8 mouse cellular contexts compared by ENCODE assay signal in the genomic region with DNA sequence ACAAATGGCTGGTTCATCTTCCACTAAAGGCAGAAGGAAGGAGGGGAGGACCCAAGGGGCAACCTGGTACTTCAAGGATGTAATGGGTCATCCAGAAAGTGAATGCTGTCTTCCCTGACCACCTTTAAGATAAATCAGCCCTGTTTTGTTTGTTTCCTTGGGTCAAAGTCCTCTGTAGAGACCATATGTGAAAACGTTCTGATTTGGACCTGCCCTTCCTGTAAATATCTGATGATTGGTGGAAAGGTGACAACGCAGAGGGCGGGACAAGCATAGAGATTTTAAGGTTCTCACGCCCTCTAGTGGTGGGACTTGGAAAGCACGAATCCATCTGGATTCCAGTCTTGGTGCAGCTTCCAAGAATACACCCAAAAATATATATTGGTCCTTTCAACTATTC. TPM values are rescaled to one million over a fixed set of nuclear protein-coding genes. Genes with fewer than 3 reads are reported as not detected.
DNase-seq lines count a peak whose midpoint lies in the region; ATAC-seq lines count a peak whose summit lies in the region.

No protein-coding gene starts in this region.

- no peak overlapping the region for H3K9ac ChIP-seq in intestine, embryonic 14.5 days (ENCODE audit: low read length)
- H3K9ac ChIP-seq in intestine, embryonic 15.5 days: no peak overlapping the region

- peaks cover 6% of the 10 kb centered on the region for H3K4me1 ChIP-seq in intestine, embryonic 14.5 days (replicated peaks; ENCODE audit: control insufficient read depth, insufficient read depth, low read length)
- H3K4me1 ChIP-seq in intestine, embryonic 15.5 days (replicated peaks): peaks cover 7% of the 10 kb centered on the region; the same call in 1 of the 2 replicates

- H3K27me3 ChIP-seq in intestine, embryonic 14.5 days (replicated peaks; ENCODE audit: control insufficient read depth, insufficient read depth, low read length): no peaks in the 10 kb centered on the region; the same call in 1 of the 2 replicates
- no peaks in the 10 kb centered on the region for H3K27me3 ChIP-seq in intestine, embryonic 15.5 days (replicated peaks)

- no peak for ATAC-seq in intestine, embryonic 14.5 days (replicated peaks; ENCODE audit: low FRiP score, low TSS enrichment, low read depth)
- ATAC-seq in intestine, embryonic 15.5 days: no peak
- ATAC-seq in megakaryocyte progenitor cell, adult 5-6 weeks (replicated peaks; ENCODE audit: poor library complexity): peak; percentile 53

- H3K36me3 ChIP-seq in intestine, embryonic 14.5 days (ENCODE audit: control insufficient read depth, insufficient read depth, low read length): no peaks in the 10 kb centered on the region
- no peaks in the 10 kb centered on the region for H3K36me3 ChIP-seq in intestine, embryonic 15.5 days

- intact Hi-C loops in left cerebral cortex, postnatal 10 days (cut with DNase I): loop anchor here (10.0 kb wide), 2 partner anchors 123 to 453 kb away; no protein-coding TSS in a partner anchor

- H3K9me3 ChIP-seq in intestine, embryonic 14.5 days (ENCODE audit: control insufficient read depth, low read length): no peaks in the 10 kb centered on the region
- H3K9me3 ChIP-seq in intestine, embryonic 15.5 days: no peaks in the 10 kb centered on the region

- WGBS in intestine, embryonic 14.5 days: under 1% methylated on average over 5 of the region's 5 CpGs
- WGBS in intestine, embryonic 15.5 days: 1% methylated on average over 5 of the region's 5 CpGs

- no peak overlapping the region for H3K4me3 ChIP-seq in intestine, embryonic 14.5 days (ENCODE audit: low read depth, low read length)
- H3K4me3 ChIP-seq in intestine, embryonic 15.5 days (replicated peaks): no peak overlapping the region

- peak; percentile 91 for DNase-seq in intestine, embryonic 14.5 days (ENCODE audit: low spot score)
- DNase-seq in cerebellum, postnatal 4 days (ENCODE audit: low spot score in 2 of 2): peak; percentile 67 to 86
- DNase-seq in gastrocnemius, postnatal 10 days: peak; percentile 77
- peak; percentile 89 for DNase-seq in hindlimb bud, embryonic 11.5 days (ENCODE audit: extremely low spot score, low read depth, low spot score)
- peak; percentile 79 to 82 for DNase-seq in left cerebral cortex, postnatal 10 days (ENCODE audit: extremely low spot score in 1 of 2, low spot score in 2 of 2)
- DNase-seq in right cerebral cortex, postnatal 36 days (ENCODE audit: low spot score in 2 of 2): peak; percentile 78 to 79

- 0 out of 2 replicates have a peak overlapping the region, but pooled peaks have one; percentile 13 for H3K4me2 ChIP-seq in intestine, embryonic 14.5 days (ENCODE audit: low read length)
- no peak overlapping the region; the same call in 1 of the 2 replicates for H3K4me2 ChIP-seq in intestine, embryonic 15.5 days (replicated peaks)

- no peak overlapping the region for H3K27ac ChIP-seq in intestine, embryonic 14.5 days (ENCODE audit: low read depth)
- H3K27ac ChIP-seq in intestine, embryonic 15.5 days: no peak overlapping the region

RNA-seq across cellular contexts. Expression of a gene that starts 4.0 kb away (rescaled TPM):
- 16.7 and 18.2 TPM in 2 replicates for polyA plus RNA-seq in intestine, embryonic 14.5 days (2014; fragmentation: Nextera tagmentation; extraction: Ambion mirVana)
- polyA plus RNA-seq in intestine, embryonic 15.5 days (2015; fragmentation: Nextera tagmentation; extraction: Ambion mirVana): 14.5 and 15.8 TPM in 2 replicates
- total RNA-seq in gastrocnemius, postnatal 10 days (2021): 10 to 100 TPM; 35.7 to 42.7 TPM
- 100 to 1,000 TPM; 108 to 109 TPM for total RNA-seq in left cerebral cortex, postnatal 10 days (2021)
- total RNA-seq in megakaryocyte progenitor cell, adult 5-6 weeks (2015): 9.0 and 10.1 TPM in 2 replicates
- 7.4 and 10.9 TPM in 2 replicates for total RNA-seq in megakaryocyte progenitor cell, adult 5-6 weeks (2017)

RNA-seq across cellular contexts. Expression of a gene that starts 22.5 kb away (rescaled TPM):
- 26.8 and 30.2 TPM in 2 replicates for polyA plus RNA-seq in intestine, embryonic 14.5 days (2014; fragmentation: Nextera tagmentation; extraction: Ambion mirVana)
- 37.3 and 44.5 TPM in 2 replicates for polyA plus RNA-seq in intestine, embryonic 15.5 days (2015; fragmentation: Nextera tagmentation; extraction: Ambion mirVana)
- 1 to 10 TPM; 5.9 to 6.7 TPM for total RNA-seq in gastrocnemius, postnatal 10 days (2021)
- 10 to 100 TPM; 22.2 to 24.2 TPM for total RNA-seq in left cerebral cortex, postnatal 10 days (2021)
- 62.3 and 76.4 TPM in 2 replicates for total RNA-seq in megakaryocyte progenitor cell, adult 5-6 weeks (2015)
- total RNA-seq in megakaryocyte progenitor cell, adult 5-6 weeks (2017): 16.5 and 19.3 TPM in 2 replicates

RNA-seq across cellular contexts. Expression of a gene that starts 36.8 kb away (rescaled TPM):
- polyA plus RNA-seq in intestine, embryonic 14.5 days (2014; fragmentation: Nextera tagmentation; extraction: Ambion mirVana): 11.8 and 13.2 TPM in 2 replicates
- 19.4 and 21.3 TPM in 2 replicates for polyA plus RNA-seq in intestine, embryonic 15.5 days (2015; fragmentation: Nextera tagmentation; extraction: Ambion mirVana)
- total RNA-seq in gastrocnemius, postnatal 10 days (2021): 10 to 100 TPM; 24.1 to 27.2 TPM
- total RNA-seq in left cerebral cortex, postnatal 10 days (2021): 100 to 1,000 TPM; 414 to 421 TPM
- total RNA-seq in megakaryocyte progenitor cell, adult 5-6 weeks (2015): not detected in 2 replicates
- 0.07 TPM in 1 of 2 replicates, not detected in the other for total RNA-seq in megakaryocyte progenitor cell, adult 5-6 weeks (2017)

RNA-seq across cellular contexts. Expression of a gene that starts 55.5 kb away (rescaled TPM):
- polyA plus RNA-seq in intestine, embryonic 14.5 days (2014; fragmentation: Nextera tagmentation; extraction: Ambion mirVana): 1.7 TPM in 2 replicates
- polyA plus RNA-seq in intestine, embryonic 15.5 days (2015; fragmentation: Nextera tagmentation; extraction: Ambion mirVana): 2.9 and 3.0 TPM in 2 replicates
- total RNA-seq in gastrocnemius, postnatal 10 days (2021): 1 to 10 TPM in 1 of 2 experiments, under 1 TPM in 1; 0.80 to 1.9 TPM
- total RNA-seq in left cerebral cortex, postnatal 10 days (2021): 1 to 10 TPM; 3.7 TPM
- 1.6 and 2.1 TPM in 2 replicates for total RNA-seq in megakaryocyte progenitor cell, adult 5-6 weeks (2015)
- total RNA-seq in megakaryocyte progenitor cell, adult 5-6 weeks (2017): 1.3 and 2.5 TPM in 2 replicates

Comparison
In these comparisons a context has a peak if more than half of its experiments do, and no peak if none do; other contexts are left out.
1. RNA of a gene that starts 36.8 kb away (total RNA-seq): 414 to 421 TPM in left cerebral cortex, postnatal 10 days and 24.1 to 27.2 TPM in gastrocnemius, postnatal 10 days; 0.07 TPM in megakaryocyte progenitor cell, adult 5-6 weeks; every median in the first group is over 10 times any median in the second.
2. Peak in every context shown above with its lines, with median percentiles within 50 percentile points of each other: DNase-seq.